Mouse (Mus musculus): ENCODE measurements around the gene Dtymk. TPM values are rescaled to one million over a fixed set of nuclear protein-coding genes. Genes with fewer than 3 reads are reported as not detected.

The Dtymk gene
- polyA plus RNA-seq (2017; shearing (Covaris generic)) = 153 TPM

DNA sequence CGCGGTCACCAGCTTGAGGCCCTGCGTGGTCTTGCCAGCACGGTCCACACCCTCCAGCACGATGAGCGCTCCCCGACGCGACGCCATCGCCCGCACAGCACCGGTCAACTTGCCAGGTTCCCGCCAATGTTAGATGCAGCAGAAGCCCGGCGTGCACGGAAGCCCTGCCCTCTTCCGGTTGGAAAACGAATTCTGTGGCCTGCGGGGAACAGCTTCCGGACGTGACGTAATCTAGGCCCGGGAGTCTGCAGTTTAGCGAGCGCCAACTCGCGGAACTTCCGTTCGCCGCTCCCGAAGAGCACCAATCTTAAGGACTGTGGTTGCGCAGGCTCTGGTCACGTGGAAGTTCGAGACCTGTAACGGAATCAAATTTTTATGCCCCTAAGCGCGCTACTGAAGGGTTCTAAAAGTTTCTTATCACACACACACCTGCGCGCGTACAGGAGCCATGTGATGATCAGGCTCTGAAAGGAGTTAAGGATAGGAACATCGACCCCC lies at the start of gene Dtymk:
Gene Dtymk (minus strand): TSS at position 194 of the 498 bp plus-strand sequence.

DNA sequence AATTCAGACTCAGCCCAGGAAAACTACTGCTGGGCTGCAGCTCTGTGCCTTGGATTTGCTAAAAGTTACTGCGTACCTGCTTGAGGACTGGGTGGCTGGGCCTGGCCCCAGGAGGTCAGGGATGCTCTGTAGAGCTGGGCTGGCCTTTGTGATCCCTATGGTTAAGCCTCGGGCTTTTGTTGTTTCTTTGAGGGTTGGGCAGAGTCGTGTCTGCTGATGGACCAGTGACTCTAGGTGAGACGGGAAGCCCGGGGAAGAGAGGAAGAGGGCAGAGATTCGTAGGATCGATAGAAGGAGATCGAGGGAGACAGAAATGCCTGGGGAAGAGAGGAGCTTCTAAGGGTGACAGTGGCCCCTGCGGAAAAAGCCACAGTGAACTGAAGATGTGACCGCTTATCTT lies 22.9 kb upstream of the Dtymk start, which contains the start of gene D2hgdh:
Gene D2hgdh (plus strand): TSS at position 301 of the 400 bp plus-strand sequence.

DNA sequence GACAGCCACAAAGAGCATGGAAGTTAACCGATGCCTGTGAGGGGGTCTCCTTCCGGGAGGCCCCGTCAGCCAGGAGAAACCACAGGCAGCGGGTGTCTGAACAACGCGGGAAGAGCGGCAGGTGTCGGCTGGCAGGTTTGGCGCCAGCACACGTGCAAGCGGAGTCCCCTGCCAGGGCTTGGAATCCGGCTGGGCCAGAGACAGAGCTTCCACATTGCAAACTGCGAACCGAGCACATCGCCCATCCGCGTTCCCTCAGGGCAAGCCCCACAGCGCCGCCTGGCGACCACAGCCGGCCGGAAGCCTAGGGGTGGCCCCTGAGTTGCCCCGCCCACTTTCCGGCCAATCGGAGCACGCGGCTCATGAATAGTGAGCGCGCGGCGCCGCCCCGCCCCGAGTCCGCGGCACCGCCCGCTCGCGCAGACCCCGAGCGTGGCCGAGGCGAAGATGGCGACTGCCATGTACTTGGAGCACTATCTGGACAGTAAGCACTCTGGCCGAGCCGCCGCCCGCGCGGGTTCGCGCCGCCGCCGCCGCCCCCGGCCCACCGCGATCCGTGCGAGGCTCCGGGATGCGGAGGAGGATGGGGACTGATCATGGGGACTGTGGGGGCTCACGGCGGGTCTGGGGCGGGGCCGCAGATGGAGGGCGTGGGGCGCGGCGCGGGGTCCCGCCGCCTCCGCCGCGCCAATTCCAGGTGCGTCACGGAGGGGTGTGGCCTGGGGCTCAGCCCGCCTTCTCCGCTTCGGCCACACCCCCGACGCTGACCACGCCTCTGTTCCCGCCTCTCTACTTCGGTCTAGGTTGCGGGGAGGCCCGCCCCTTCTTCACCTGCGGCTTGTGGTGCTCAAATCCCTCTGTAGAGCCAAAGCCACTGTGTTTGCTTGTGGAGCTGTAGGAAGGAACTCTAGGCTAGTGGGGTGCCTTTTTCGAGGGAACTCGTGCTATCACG lies 2.1 kb upstream of the Dtymk start, which contains the start of gene Ing5:
Gene Ing5 (plus strand): TSS at position 410 of the 952 bp plus-strand sequence.

DNA sequence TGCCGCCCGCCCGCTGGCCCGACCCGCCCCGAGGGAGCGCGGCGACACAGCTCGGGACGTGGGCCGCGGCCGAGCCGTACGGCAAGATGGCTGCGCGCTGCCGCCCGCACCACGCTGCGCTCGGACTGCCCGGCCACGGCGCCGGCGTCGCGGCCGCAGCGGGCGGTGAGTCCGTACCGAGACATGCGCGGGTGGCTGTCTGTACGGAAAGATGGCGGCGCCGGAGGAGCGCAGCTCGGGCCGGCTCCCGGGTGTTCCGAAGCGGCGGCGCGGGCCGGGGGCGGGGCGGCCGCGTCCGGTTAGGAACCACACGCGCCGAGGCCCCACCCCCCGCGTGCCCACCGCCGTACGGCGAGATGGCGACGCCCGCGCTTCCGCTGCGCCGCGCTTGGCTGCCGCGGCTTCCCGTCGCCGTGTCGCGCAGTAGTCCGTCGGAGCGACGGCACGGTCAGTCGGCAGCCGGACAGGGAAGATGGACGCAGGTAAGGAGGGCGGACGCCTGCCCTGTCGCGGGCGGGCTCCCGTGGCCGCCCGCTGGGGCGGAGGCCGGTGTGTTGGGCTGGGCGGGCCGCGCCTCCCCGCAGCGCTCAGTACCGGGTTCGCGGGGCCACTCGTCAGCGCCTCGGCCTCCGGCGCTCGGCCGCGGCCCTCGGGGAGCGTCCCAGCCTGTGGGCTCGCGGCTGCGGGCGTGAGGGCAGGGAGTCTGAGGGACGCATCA lies 47.0 kb downstream of the Dtymk start, which contains the start of gene Thap4:
Gene Thap4 (minus strand): TSS at position 292 of the 718 bp plus-strand sequence.

DNA sequence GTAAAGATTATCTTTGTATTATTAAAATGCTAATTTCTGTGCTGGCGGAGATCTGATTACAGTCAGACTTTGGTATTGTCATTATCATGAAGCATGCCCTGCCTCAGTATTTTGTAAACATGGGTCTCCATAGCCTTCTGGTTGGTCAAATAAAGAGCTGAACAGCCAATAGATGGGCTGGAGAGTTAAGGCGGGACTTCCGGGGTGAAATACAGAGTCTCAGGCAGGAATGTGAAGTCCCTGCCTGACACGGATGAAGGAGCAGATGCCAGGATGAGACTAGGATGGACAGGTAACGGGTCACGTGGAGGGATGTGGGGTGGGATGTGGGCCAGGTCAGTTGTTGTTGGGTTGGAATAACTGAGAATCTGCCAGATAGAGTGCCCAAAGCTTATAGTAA lies 50.4 kb downstream of the Dtymk start, which contains the start of gene Atg4b:
Gene Atg4b (plus strand): TSS at position 211 of the 400 bp plus-strand sequence.

Other genes with a start within 250 kb of the Dtymk start
- 107 TPM for gene Stk25, start 143.3 kb downstream of the Dtymk start, polyA plus RNA-seq (2017; shearing (Covaris generic))
- gene Bok, start 116.3 kb downstream of the Dtymk start, polyA plus RNA-seq (2017; shearing (Covaris generic)) = not detected
- gene Atg4b, start 50.4 kb downstream of the Dtymk start, polyA plus RNA-seq (2017; shearing (Covaris generic)) = 103 TPM
- 14.9 TPM for gene Thap4, start 47.1 kb downstream of the Dtymk start, polyA plus RNA-seq (2017; shearing (Covaris generic))
- 43.6 TPM for gene Ing5, start 2.0 kb upstream of the Dtymk start, polyA plus RNA-seq (2017; shearing (Covaris generic))
- gene D2hgdh, start 23.0 kb upstream of the Dtymk start, polyA plus RNA-seq (2017; shearing (Covaris generic)) = 33.9 TPM
- not detected for gene Gal3st2, start 59.4 kb upstream of the Dtymk start, polyA plus RNA-seq (2017; shearing (Covaris generic))
- gene Gal3st2b, start 116.4 kb upstream of the Dtymk start, polyA plus RNA-seq (2017; shearing (Covaris generic)) = not detected
- 0.06 TPM for gene Gal3st2c, start 188.6 kb upstream of the Dtymk start, polyA plus RNA-seq (2017; shearing (Covaris generic))
- gene Neu4, start 218.5 kb upstream of the Dtymk start, polyA plus RNA-seq (2017; shearing (Covaris generic)) = not detected